Mouse (Mus musculus) gastrocnemius, postnatal 25 days (tissue): Measurements from ENCODE around the gene Lce1c. TPM values are rescaled to one million over a fixed set of nuclear protein-coding genes. Genes with fewer than 3 reads are reported as not detected.
"Not testable (repeated sequence)": the region's sequence is repeated elsewhere in the genome, so short reads cannot be mapped to it uniquely, and the experiment has no call there.

Experiments used
- DNase-seq: peaks from one replicate; pipeline ENCODE4 v3.0.0; 2022
- long read RNA-seq, 2 experiments: library from polyadenylated mRNA; stranded (forward); transcript quantifications; one replicate each; pipeline ENCODE4 v2.0.0; 2021
- total RNA-seq, 2 experiments: library from RNA; stranded (reverse); gene quantifications; 1 replicate in 1 of 2; 2 replicates in 1 of 2; pipeline ENCODE4 v1.2.3; 2021

Gene Lce1c
- not detected for total RNA-seq
- long read RNA-seq, experiment 1: 0 reads
- long read RNA-seq, experiment 2: 0 reads

DNA sequence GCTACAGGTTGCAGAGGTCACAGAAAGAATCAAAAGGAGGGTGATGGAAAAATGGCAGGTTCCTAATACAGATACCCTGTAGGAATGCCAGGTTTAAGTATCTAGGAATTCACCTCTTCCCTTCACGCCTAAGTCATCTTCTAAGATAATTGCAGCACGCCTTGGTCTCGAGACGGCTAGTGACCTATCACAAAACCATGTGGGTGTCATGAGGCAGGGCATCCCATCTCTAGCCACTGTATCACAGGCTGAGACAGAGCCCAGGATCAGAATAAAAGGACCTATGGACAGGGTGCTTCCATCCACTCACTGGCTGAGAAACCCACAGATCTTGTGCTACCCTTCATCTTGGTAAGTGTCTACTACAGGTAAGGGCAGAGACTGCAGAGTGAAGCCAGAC is at the start of gene Lce1c:
Lce1c (plus strand) TSS at position 301 of the 400 bp plus-strand sequence.
- DNase-seq: no peak

DNA sequence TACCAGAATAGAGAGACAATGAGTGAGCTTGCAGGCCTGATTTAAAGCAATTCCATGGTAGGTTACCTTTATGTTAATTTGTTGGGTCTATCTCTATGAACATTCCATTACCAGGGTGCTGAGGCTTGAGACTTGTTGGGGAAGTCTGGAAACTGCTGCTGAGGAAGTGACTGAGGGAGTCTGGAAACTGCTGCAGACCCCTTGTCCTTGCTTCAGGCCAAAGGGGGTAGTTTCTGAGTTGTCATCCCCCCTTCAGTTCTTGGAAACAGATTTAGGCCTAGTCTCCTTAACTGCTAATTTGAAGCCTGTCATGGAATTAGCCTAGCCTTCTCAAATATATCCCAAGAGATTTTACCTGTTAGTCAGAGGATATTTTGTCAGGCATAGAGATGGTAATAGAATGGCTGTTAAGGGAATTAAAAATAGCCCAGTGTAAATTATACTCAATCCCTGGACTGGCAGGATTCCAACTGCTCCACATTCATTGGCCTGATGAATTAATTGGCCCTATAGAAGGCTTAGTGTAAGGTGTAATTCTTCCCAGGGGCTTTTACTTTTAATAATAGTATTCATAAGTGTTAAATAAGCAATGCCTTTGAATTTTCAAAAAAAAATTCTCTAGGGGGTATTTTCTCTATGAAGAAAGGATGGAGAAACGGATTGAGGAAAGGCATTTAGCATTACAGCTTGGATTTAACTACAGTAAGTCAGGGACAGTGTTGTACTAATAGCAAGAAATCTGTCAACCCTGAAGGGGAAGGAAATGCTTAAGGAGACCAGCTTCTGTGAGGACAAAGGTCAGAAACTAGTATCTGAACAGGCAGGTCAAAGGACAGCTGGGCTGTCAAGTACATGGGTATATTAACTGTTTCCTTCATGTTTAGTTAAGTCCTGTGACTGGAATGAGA is 41.0 kb upstream of the Lce1c start:
- DNase-seq: no peak

DNA sequence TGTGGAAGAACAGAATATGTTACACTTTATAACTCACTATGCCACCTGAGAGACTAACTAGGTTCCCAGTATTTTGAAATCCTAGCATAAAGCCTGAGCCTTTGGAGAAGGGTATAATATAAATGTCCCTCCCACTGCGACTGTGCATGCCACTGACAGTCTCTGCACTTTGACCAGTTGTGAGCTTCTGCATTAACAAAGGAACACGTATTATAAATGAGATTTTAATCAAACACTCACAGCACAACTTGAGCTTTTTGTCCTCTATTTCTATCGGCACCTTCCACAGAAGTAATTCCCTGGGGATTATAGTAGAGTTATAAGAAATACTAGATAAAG is 40.4 kb upstream of the Lce1c start:
- no peak for DNase-seq

DNA sequence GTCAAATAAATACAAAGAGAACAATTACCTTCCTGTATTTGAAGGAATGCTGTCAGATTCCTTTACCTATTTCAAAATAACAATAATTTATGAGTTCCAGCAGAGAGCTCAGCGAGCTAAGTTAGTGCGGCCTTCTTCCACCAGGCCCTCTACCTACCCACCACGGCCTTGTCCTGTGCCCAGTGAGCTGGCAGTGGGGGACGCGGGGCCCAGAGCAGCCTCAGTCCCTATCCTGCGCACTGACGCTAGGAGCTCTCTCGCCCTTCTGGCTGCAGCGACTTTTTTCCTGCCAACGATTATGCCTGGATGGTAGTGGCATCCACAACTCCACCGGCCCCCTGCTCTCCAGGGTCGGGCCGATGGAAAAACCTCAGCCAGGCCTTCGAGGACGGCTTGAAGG is 39.2 kb upstream of the Lce1c start:
- DNase-seq: no peak

DNA sequence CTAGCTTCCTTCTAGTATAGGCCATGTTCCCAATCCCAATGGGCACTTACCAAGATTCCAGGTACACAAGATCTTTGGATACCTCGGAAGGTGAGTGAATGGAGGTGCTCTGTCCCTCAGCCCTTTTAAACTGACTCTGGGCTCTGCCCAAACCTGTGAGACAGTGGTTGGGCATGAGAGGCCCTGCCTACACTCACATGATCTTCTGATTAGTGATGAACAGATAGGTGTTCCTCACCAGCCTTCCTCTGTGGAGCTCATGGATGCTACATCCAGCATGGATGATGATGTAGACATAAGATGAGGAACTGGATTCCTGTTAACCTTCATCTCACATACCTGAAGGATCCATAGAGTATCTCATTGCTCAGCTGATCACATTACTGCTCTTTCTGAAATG is 30.8 kb upstream of the Lce1c start, which contains the start of gene Lce1a1:
Lce1a1 (minus strand) TSS at position 101 of the 400 bp plus-strand sequence.
- no peak for DNase-seq

DNA sequence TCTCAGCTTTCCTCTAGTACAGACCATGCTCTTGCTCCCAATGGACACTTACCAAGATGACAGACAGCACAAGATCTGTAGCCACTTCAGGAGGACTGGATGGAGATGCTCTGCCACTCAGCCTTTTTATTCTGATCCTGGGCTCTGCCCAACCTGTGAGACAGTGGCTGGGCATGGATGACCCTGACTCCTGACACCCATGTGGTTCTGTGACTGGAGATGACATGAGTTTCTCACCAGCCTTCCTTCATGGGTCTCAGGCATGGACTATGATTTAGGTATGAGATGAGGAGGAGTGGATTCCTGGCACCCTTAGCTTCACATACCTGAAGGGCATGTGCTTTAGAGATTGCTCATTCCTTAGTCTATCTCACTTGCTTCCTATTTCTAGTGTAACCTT is 22.2 kb upstream of the Lce1c start, which contains the start of gene Lce1b:
Lce1b (minus strand) TSS at position 101 of the 400 bp plus-strand sequence.
- no peak for DNase-seq

DNA sequence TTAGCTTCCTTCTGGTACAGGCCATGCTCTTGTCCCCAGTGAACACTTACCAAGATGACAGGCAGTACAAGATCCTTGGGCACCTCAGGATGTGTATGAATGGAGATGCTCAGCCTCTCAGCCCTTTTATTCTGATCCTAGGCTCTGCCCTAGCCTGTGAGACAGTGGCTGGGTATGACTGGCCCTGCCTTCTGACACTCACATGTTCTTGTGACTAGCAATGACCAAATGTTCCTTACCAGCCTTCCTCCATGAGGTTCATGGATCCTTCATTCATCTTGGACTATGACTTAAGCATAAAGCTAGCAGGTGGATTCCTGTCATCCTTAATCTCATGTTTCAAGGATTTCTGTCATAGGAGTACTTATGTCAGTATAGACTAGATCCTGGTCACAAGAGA is 8.8 kb upstream of the Lce1c start, which contains the start of gene Lce1a2:
Lce1a2 (minus strand) TSS at position 101 of the 400 bp plus-strand sequence.
- no peak for DNase-seq

DNA sequence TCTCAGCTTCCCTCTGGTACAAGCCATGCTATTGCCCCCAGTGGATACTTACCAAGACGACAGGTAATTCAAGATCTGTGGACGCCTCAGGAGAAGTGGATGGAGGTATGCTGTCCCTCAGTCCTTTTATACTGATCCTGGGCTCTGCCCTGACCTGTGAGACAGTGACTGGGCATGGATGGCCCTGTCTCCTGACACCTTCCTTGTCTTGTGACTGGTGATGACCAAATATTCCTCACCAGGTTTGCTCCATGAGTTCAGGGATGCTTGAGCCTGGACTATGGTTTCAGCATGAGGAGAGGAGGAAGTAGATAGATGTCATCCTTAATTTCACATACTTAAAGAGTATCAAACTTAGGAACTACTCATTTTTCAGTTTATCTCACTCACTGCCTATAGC is 8.1 kb downstream of the Lce1c start, which contains the start of gene Lce1d:
Lce1d (minus strand) TSS at position 101 of the 400 bp plus-strand sequence.
- no peak for DNase-seq

DNA sequence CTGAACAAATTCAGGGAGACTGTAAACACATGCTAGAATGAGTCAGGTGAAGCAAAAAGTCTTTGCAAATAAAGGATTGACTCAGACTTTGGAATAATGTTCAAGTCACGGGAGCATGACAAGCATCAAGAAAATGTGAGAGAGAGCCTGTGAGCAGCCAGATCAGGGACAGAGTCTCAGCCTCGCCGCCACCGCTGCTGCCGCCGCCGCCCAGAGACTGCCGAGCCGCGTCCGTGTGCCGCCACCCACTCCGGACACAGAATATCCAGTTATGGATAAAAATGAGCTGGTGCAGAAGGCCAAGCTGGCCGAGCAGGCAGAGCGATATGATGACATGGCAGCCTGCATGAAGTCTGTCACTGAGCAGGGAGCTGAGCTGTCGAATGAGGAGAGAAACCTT is 10.1 kb downstream of the Lce1c start:
- not testable (repeated sequence) for DNase-seq

DNA sequence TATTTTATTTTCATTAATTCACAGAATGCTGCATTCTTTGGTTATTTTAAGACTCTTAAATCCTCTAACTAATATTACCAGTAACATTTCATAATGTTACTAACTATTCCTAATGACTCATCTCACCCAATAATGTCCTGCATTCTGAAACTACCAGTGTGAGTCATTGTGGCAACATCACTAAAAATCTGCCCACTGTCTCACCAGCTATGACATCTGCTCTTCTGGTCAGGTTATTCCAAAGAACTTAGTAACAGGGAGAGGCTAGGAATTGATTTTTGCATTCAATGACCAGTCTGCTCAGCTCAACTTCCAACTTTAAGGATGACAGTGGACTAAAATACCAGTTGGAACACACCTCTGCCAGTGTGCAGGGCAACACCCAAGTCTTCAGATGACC is 12.6 kb downstream of the Lce1c start:
- no peak for DNase-seq

DNA sequence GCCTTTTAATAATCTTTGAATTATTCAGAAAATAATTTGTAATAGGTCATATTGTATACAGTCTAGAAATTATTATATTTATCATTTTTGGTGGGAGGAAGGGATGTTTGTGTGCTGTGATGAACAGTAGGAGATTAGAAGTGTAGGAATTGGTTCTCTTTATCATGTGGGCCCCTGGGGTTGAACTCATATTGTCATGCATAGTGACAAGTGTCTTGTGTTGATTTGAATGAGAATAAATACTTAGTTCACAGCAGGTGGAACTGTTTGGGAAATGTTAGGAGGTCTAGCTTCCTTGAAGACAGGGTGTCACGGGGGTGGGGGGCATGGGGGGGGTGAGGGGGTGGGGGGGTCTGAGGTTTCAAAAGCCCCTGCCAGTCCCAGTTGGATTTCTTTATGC is 15.6 kb downstream of the Lce1c start:
- DNase-seq: no peak

DNA sequence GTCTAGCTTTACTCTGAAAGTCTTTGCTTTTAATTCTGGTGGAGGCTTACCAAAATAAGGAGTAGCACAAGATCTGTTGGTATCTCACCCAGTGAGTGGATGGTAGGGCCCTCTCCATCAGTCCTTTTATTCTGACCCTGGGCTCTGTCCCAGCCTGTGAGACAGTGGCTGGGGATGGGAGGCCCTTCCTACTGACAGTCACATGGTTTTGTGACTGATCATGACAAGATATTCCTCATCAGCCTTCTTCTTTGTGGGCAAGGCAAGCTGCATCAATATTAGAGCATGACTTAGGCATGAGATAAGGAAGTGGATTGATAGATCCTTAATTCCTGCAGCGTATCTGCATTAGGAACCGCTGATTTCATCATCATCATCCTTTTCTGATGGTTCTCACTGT is 29.9 kb downstream of the Lce1c start, which contains the start of gene Lce1e:
Lce1e (minus strand) TSS at position 101 of the 400 bp plus-strand sequence.
- DNase-seq: no peak

DNA sequence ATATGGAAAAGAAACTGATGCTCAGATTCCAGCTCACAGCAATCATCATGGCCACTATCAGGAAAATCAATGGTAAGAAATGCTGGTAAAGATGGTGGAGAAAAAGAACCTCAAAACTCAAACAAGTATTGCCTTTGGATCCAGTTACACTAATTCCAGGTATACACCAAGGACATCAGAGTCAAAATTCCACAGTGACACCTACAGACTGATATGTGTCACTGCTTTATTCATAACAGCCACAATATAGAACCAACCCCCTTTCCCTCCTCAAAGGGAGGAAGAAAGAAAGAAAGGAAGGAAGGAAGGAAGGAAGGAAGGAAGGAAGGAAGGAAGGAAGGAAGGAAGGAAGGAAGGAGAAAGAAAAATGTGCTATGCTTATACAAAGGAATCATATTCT is 36.1 kb downstream of the Lce1c start:
- DNase-seq: no peak

DNA sequence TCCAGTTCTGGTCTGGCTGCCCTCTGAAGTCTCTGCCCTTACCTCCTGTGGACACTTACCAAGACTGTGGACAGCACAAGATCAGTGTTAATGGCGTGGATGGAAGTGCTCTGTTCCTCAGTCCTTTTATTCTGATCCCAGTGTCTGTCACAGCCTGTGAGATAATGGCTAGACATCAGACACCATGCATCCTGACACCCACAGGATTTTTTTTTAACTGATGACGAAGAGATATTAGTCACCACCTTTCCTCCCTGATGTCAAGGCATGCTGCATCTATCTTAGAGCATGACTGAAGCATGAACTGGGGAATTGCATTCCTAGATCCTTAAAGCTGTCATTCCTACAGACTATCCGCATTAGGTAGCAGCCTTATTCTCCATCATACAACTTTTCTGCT is 41.2 kb downstream of the Lce1c start, which contains the start of gene Lce1f:
Lce1f (minus strand) TSS at position 101 of the 400 bp plus-strand sequence.
- DNase-seq: no peak

DNA sequence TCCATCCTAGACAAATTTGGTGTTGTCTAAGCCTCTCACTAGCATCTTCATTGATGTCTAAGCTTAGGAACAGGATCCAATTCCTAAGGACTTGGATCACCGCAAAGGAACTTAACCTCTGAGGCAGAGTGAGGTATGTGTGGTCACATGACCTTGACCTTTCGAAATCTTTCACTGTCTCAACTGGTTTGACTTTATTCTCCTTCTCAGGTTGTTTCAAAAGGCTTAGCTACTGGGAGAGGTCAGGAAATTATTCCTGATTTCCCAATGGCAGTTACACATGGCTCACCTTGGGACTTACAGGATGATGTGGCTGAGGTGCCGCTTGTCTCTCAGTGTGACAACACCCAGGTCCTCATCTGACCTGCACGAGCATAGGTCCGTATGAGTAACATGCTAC is 43.6 kb downstream of the Lce1c start:
- no peak for DNase-seq

Other genes starting within 250 kb of the Lce1c start
- 1 to 10 TPM; 1.4 to 4.3 TPM for gene Gm9774, start 249.8 kb upstream of the Lce1c start, total RNA-seq
- not detected for gene Sprr2k, start 246.7 kb upstream of the Lce1c start, total RNA-seq
- not detected for gene Sprr1b, start 240.5 kb upstream of the Lce1c start, total RNA-seq
- not detected for gene Sprr3, start 220.5 kb upstream of the Lce1c start, total RNA-seq
- not detected for gene Sprr1a, start 193.4 kb upstream of the Lce1c start, total RNA-seq
- not detected for gene Sprr4, start 178.8 kb upstream of the Lce1c start, total RNA-seq
- gene 2310046K23Rik, start 144.7 kb upstream of the Lce1c start, total RNA-seq: not detected
- gene Ivl, start 105.5 kb upstream of the Lce1c start, total RNA-seq: not detected
- not detected for gene Smcp, start 90.2 kb upstream of the Lce1c start, total RNA-seq
- not detected for gene 2210017I01Rik, start 71.8 kb upstream of the Lce1c start, total RNA-seq
- not detected for gene Lce6a, start 57.6 kb upstream of the Lce1c start, total RNA-seq
- not detected for gene Lce1a1, start 30.9 kb upstream of the Lce1c start, total RNA-seq
- gene Lce1b, start 22.3 kb upstream of the Lce1c start, total RNA-seq: not detected
- gene Lce1a2, start 8.9 kb upstream of the Lce1c start, total RNA-seq: not detected
- gene Lce1d, start 8.0 kb downstream of the Lce1c start, total RNA-seq: not detected
- not detected for gene Lce1e, start 29.8 kb downstream of the Lce1c start, total RNA-seq
- not detected for gene Lce1f, start 41.1 kb downstream of the Lce1c start, total RNA-seq
- not detected for gene Gm38119, start 59.8 kb downstream of the Lce1c start, total RNA-seq
- not detected for gene Lce1g, start 73.1 kb downstream of the Lce1c start, total RNA-seq
- not detected for gene Lce1h, start 85.8 kb downstream of the Lce1c start, total RNA-seq
- not detected for gene Lce1i, start 99.7 kb downstream of the Lce1c start, total RNA-seq
- gene Lce1j, start 111.3 kb downstream of the Lce1c start, total RNA-seq: not detected
- not detected for gene Lce1k, start 128.6 kb downstream of the Lce1c start, total RNA-seq
- gene Kprp, start 148.0 kb downstream of the Lce1c start, total RNA-seq: not detected
- gene Lce1l, start 172.0 kb downstream of the Lce1c start, total RNA-seq: not detected
- gene 2310050C09Rik, start 191.0 kb downstream of the Lce1c start, total RNA-seq: not detected
- gene Lce3a, start 247.0 kb downstream of the Lce1c start, total RNA-seq: not detected